Comparison of ENCODE assay signal across 11 mouse cellular contexts in the genomic region with DNA sequence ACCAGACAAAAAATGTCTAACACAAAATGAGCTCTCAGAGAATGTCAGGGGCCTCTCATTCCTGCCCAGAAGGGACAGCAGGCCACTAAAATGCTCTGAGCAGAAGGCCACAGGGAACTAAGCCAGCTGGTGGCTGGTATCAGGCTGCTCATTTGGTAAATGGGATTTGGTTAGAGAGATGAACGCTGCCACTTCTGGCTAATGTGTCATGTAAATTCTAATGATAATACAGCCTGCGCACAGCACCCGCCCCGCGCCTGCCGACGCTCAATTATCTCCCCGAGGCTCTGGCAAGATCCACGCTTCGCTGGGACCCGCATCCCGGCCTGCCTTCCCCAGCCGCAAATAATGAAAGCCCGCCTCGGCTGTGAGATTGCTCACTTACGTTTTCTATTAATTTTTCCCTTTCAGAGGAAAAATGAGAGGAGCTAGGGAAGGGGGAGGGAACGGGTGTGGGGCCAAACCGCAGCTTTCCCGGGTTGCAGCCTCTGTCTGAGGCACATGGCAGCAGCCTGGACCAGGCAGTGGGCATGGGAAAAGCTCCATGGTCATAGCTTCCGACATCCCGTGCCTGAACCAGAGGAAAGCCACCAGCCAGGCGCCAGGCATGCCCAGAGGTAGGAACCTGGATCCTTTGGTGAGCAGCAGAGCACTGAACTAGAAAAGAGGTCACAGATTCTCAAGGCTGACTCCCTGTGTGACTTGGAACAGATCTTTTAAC.
DNase-seq lines count a peak whose midpoint lies in the region; ATAC-seq lines count a peak whose summit lies in the region.
"Had no signal": no experiment of that assay in that cellular context is flagged by ENCODE, and none has a peak within 500 bp of the region (broad histone marks: within the 10 kb centered on the region; RNA-seq: fewer than 3 reads in every experiment).

No protein-coding gene starts in this region.

- WGBS in kidney, embryonic 15.5 days: 53% methylated on average over 22 of the region's 22 CpGs
- 62% methylated on average over 22 of the region's 22 CpGs for WGBS in embryonic facial prominence, embryonic 11.5 days
- 21% methylated on average over 22 of the region's 22 CpGs for WGBS in hindbrain, embryonic 14.5 days
- WGBS in neural tube, embryonic 14.5 days: 35% methylated on average over 22 of the region's 22 CpGs

- peaks cover 58% of the 10 kb centered on the region for H3K4me1 ChIP-seq in kidney, embryonic 15.5 days
- no peaks in the 10 kb centered on the region for H3K4me1 ChIP-seq in embryonic facial prominence, embryonic 11.5 days (ENCODE audit: control insufficient read depth, insufficient read depth, low read length)
- H3K4me1 ChIP-seq in hindbrain, embryonic 14.5 days (replicated peaks; ENCODE audit: control insufficient read depth, insufficient read depth, low read length): peaks cover 24% of the 10 kb centered on the region
- peaks cover 7% of the 10 kb centered on the region; the same call in 1 of the 2 replicates for H3K4me1 ChIP-seq in neural tube, embryonic 14.5 days (ENCODE audit: control insufficient read depth, insufficient read depth, low read length)

- H3K9ac ChIP-seq in kidney, embryonic 15.5 days: no peak overlapping the region
- no peak overlapping the region for H3K9ac ChIP-seq in embryonic facial prominence, embryonic 11.5 days (replicated peaks; ENCODE audit: low read length)
- no peak overlapping the region for H3K9ac ChIP-seq in hindbrain, embryonic 14.5 days
- H3K9ac ChIP-seq in neural tube, embryonic 14.5 days (replicated peaks; ENCODE audit: low read depth, low read length): 0 out of 2 replicates have a peak overlapping the region, but pooled peaks have one; percentile 1

- no peak for DNase-seq in kidney, postnatal 36 days
- DNase-seq in embryonic facial prominence, embryonic 11.5 days (ENCODE audit: low spot score): no peak
- DNase-seq in hindbrain, embryonic 14.5 days (ENCODE audit: low spot score): peak; percentile 53
- DNase-seq in lung, postnatal 14 days: no peak
- DNase-seq in left cerebral cortex, adult 11 months (ENCODE audit: low spot score): no peak
- no peak for DNase-seq in lung, postnatal 36 days
- DNase-seq: cerebellum, adult 9-11 months; heart, postnatal 10 days; kidney, adult 18-20 months had no signal

- H3K27ac ChIP-seq in kidney, embryonic 15.5 days: 0 out of 2 replicates have a peak overlapping the region, but pooled peaks have one; percentile 28
- H3K27ac ChIP-seq in embryonic facial prominence, embryonic 11.5 days (replicated peaks; ENCODE audit: low read depth, low read length): 0 out of 2 replicates have a peak overlapping the region, but pooled peaks have one; percentile 28
- peak overlapping the region; percentile 79 for H3K27ac ChIP-seq in hindbrain, embryonic 14.5 days
- peak overlapping the region; percentile 70; the same call in 1 of the 2 replicates for H3K27ac ChIP-seq in neural tube, embryonic 14.5 days (ENCODE audit: low read depth, low read length)

- ATAC-seq in kidney, embryonic 15.5 days (replicated peaks; ENCODE audit: low FRiP score): no peak
- no peak for ATAC-seq in embryonic facial prominence, embryonic 11.5 days (replicated peaks; ENCODE audit: insufficient number of reproducible peaks, low FRiP score, low TSS enrichment, low read depth)
- peak; percentile 32; the same call in 1 of the 2 replicates for ATAC-seq in hindbrain, embryonic 14.5 days (ENCODE audit: low FRiP score)
- peak; percentile 41; the same call in 1 of the 2 replicates for ATAC-seq in neural tube, embryonic 14.5 days (ENCODE audit: low read depth)

- 0 out of 2 replicates have a peak, but pooled peaks cover 4% of the 10 kb centered on the region for H3K27me3 ChIP-seq in kidney, embryonic 15.5 days
- H3K27me3 ChIP-seq in embryonic facial prominence, embryonic 11.5 days (ENCODE audit: control insufficient read depth, insufficient read depth, low read length): no peaks in the 10 kb centered on the region
- no peaks in the 10 kb centered on the region for H3K27me3 ChIP-seq in hindbrain, embryonic 14.5 days (ENCODE audit: control insufficient read depth, insufficient read depth, low read length)
- H3K27me3 ChIP-seq in neural tube, embryonic 14.5 days (ENCODE audit: control insufficient read depth, insufficient read depth, low read length): no peaks in the 10 kb centered on the region

- no peak overlapping the region for H3K4me3 ChIP-seq in kidney, embryonic 15.5 days (replicated peaks)
- no peak overlapping the region for H3K4me3 ChIP-seq in embryonic facial prominence, embryonic 11.5 days (ENCODE audit: low read depth, low read length)
- H3K4me3 ChIP-seq in hindbrain, embryonic 14.5 days (replicated peaks; ENCODE audit: low read length): no peak overlapping the region
- H3K4me3 ChIP-seq in neural tube, embryonic 14.5 days (ENCODE audit: low read depth, low read length): no peak overlapping the region

- no peak overlapping the region for H3K4me2 ChIP-seq in kidney, embryonic 15.5 days
- H3K4me2 ChIP-seq in embryonic facial prominence, embryonic 11.5 days (ENCODE audit: low read depth, low read length): no peak overlapping the region
- 0 out of 2 replicates have a peak overlapping the region, but pooled peaks have one; percentile 1 for H3K4me2 ChIP-seq in hindbrain, embryonic 14.5 days (replicated peaks)
- no peak overlapping the region for H3K4me2 ChIP-seq in neural tube, embryonic 14.5 days (ENCODE audit: low read depth, low read length)

- H3K9me3 ChIP-seq in kidney, embryonic 15.5 days (replicated peaks): no peaks in the 10 kb centered on the region
- H3K9me3 ChIP-seq in embryonic facial prominence, embryonic 11.5 days (replicated peaks; ENCODE audit: control insufficient read depth, low read length): no peaks in the 10 kb centered on the region
- no peaks in the 10 kb centered on the region for H3K9me3 ChIP-seq in hindbrain, embryonic 14.5 days (ENCODE audit: control insufficient read depth, low read length)
- H3K9me3 ChIP-seq in neural tube, embryonic 14.5 days (ENCODE audit: control insufficient read depth, low read length): no peaks in the 10 kb centered on the region

- H3K36me3 ChIP-seq in kidney, embryonic 15.5 days: no peaks in the 10 kb centered on the region
- H3K36me3 ChIP-seq in embryonic facial prominence, embryonic 11.5 days (replicated peaks; ENCODE audit: control insufficient read depth, insufficient read depth, low read depth, low read length): no peaks in the 10 kb centered on the region
- H3K36me3 ChIP-seq in hindbrain, embryonic 14.5 days (replicated peaks; ENCODE audit: control insufficient read depth, insufficient read depth): no peaks in the 10 kb centered on the region
- no peaks in the 10 kb centered on the region for H3K36me3 ChIP-seq in neural tube, embryonic 14.5 days (ENCODE audit: control insufficient read depth, insufficient read depth, low read length)

Comparison
In these comparisons a context has a peak if more than half of its experiments do, and no peak if none do; other contexts are left out.
1. ATAC-seq: peak in hindbrain, embryonic 14.5 days (single experiment) and neural tube, embryonic 14.5 days (single experiment); none in kidney, embryonic 15.5 days (single experiment) and embryonic facial prominence, embryonic 11.5 days (single experiment).
2. H3K27ac ChIP-seq: peak in every context shown above with its lines; median percentile 79 in hindbrain, embryonic 14.5 days; 70 in neural tube, embryonic 14.5 days; 28 in kidney, embryonic 15.5 days; 28 in embryonic facial prominence, embryonic 11.5 days.